Mouse (Mus musculus): ENCODE results near the gene Olfr810. TPM values are rescaled to one million over a fixed set of nuclear protein-coding genes. Genes with fewer than 3 reads are reported as not detected.

Olfr810 gene
- total RNA-seq (2017): not detected in 2 replicates

DNA sequence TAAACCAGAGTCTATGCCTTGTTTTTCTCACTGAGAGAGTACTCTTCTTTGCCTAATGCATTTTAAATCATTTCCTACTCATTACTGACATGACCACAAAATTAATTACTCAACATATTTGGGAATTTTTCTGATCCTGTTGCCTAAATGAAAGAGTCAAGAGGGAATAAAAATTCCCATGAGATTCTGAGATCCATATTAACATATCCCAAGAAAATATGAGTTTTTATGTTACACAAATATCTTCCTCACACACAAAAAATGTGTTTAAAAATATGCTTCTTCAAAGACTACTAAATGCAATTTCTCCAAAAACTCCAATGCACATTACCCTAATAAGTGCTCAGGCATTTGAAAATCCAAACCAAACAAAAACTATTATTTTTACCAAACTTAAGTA is at the start of gene Olfr810:
TSS of gene Olfr810 (minus strand) at position 101 of the 400 bp plus-strand sequence.
- ATAC-seq (ENCODE audit: extremely low read depth, insufficient number of reproducible peaks, low FRiP score, poor library complexity, severe bottlenecking): no peak

DNA sequence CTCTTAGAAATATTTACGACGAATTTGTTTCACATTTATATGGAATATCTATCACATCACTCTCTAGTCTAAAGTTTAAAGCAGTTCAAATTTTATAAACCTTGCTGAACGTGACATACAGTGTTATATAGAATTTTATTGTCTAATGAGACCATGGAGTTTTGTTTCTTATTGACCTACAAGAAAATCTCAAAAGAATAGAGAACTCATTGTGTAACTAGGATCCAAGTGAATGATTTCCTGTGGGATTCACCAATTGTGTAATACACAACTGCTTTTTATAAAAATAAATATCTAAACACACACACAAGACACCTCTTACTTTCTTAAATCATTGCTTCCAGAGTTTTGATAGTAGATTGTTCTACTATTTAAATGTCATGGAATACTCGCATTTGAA is 9.6 kb upstream of the Olfr810 start, which contains the start of gene Olfr811:
TSS of gene Olfr811 (minus strand) at position 101 of the 400 bp plus-strand sequence.
- no peak for ATAC-seq (ENCODE audit: extremely low read depth, insufficient number of reproducible peaks, low FRiP score, poor library complexity, severe bottlenecking)

DNA sequence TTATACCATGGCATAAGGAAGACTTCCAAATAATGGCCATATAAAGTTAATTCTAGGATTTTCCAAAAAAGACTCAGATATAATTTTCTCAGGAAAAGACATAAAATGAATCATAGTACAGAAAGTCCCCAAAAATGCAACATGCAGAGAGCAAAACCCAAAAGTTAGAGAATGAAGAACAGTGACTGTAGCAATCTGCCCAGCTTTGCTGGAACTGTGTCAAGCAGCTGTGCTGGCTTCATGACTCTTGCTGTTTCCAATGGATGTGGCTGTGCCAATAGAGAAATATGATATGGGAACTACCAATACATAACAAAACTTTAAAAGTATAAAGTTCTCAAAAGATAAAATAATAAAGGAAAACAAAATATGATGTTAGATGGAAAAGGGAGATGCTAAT is 16.6 kb downstream of the Olfr810 start:
- no peak for ATAC-seq (ENCODE audit: extremely low read depth, insufficient number of reproducible peaks, low FRiP score, poor library complexity, severe bottlenecking)

DNA sequence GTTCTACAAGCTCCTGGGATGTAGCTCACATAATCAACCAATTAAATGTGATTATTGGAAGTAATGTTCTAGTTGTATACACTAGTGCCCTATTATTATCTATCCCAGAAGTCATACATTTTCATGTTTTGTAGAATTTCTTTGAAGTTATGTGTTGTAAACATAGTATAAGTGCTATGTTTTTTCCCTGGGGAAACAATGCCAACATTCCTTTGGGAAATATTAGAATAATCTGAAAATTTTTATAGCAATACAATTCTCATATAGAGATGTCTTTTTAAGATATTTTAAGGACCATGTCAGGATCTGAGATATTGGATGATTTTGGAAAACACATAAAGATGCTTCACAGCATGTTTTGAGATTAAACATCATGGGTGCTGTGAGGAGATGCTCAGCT is 20.4 kb downstream of the Olfr810 start, which contains the start of gene Olfr809:
TSS of gene Olfr809 (plus strand) at position 301 of the 400 bp plus-strand sequence.
- ATAC-seq (ENCODE audit: extremely low read depth, insufficient number of reproducible peaks, low FRiP score, poor library complexity, severe bottlenecking): no peak

DNA sequence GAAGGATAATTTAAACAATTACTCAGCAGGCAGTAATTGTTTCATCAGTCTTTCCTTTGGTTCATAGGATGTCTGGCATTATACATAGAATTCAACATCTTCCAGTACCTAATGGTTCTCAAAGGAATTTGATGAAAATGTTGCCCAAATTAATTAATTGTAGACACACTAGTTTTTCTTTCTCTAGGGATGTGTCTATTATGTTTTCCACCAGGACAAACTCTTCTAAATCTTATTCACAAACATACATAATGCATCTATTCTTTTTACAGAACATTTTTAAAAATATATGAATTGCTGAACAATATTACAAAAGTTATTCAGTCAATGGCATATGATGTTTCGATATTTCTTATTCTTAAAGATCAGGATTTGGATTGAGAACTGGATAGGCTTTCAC is 29.5 kb downstream of the Olfr810 start, which contains the start of gene Olfr808:
TSS of gene Olfr808 (plus strand) at position 301 of the 400 bp plus-strand sequence.
- no peak for ATAC-seq (ENCODE audit: extremely low read depth, insufficient number of reproducible peaks, low FRiP score, poor library complexity, severe bottlenecking)

DNA sequence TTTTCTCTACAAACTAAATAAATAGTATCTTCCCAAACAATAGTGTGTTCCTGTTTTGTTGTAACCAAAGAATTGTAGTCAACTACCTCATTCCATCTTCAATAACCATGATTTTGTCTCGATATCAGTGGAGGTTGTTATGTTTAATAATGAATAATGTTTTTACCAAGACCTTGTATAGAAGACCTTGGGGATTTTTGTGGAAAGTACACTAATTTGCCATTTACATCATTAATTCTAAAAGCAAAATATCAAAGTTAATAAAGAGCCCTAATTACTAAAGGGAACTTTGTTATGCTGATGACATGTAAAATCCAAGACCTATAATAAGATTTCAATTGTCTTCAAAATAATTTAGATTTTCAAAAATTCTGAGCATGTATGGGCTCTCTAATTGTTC is 37.0 kb downstream of the Olfr810 start, which contains the start of gene Olfr807:
TSS of gene Olfr807 (minus strand) at position 101 of the 400 bp plus-strand sequence.
- ATAC-seq (ENCODE audit: extremely low read depth, insufficient number of reproducible peaks, low FRiP score, poor library complexity, severe bottlenecking): no peak

DNA sequence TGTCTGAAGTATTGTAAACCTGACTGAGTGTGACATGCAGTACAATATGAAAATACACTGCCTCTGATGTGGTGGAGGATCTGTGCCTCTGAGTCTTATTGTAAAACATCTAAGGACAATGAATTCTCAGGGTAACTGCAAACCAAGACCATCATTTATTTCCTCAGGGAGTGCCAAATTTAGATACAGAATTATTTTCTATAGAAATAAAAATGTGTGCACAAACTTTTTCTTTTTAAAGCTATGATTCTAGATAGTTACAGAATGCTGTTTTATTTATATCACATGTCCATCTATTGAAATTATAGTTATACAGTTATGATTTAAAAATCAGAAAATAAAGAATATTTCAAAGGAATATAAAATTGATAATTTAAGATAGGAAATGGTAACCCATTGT is 52.9 kb downstream of the Olfr810 start, which contains the start of gene Olfr806:
TSS of gene Olfr806 (minus strand) at position 101 of the 400 bp plus-strand sequence.
- ATAC-seq (ENCODE audit: extremely low read depth, insufficient number of reproducible peaks, low FRiP score, poor library complexity, severe bottlenecking): no peak

Other genes with a start within 250 kb of the Olfr810 start
- 0.25 TPM in 1 of 2 replicates, not detected in the other for gene Olfr794, start 227.3 kb downstream of the Olfr810 start, total RNA-seq (2017)
- gene Olfr796, start 182.3 kb downstream of the Olfr810 start, total RNA-seq (2017): not detected in 2 replicates
- gene Olfr798, start 167.0 kb downstream of the Olfr810 start, total RNA-seq (2017): not detected in 2 replicates
- gene Olfr799, start 157.4 kb downstream of the Olfr810 start, total RNA-seq (2017): 0.81 TPM in 1 of 2 replicates, not detected in the other
- gene Olfr800, start 137.2 kb downstream of the Olfr810 start, total RNA-seq (2017): not detected in 2 replicates
- gene Olfr801, start 121.1 kb downstream of the Olfr810 start, total RNA-seq (2017): 0.12 TPM in 1 of 2 replicates, not detected in the other
- not detected in 2 replicates for gene Olfr802, start 106.7 kb downstream of the Olfr810 start, total RNA-seq (2017)
- gene Olfr803, start 100.6 kb downstream of the Olfr810 start, total RNA-seq (2017): 0.35 TPM in 1 of 2 replicates, not detected in the other
- 0.12 TPM in 1 of 2 replicates, not detected in the other for gene Olfr804, start 91.7 kb downstream of the Olfr810 start, total RNA-seq (2017)
- not detected in 2 replicates for gene Olfr805, start 65.5 kb downstream of the Olfr810 start, total RNA-seq (2017)
- 0.23 TPM in 1 of 2 replicates, not detected in the other for gene Olfr806, start 53.0 kb downstream of the Olfr810 start, total RNA-seq (2017)
- gene Olfr807, start 37.1 kb downstream of the Olfr810 start, total RNA-seq (2017): not detected in 2 replicates
- gene Olfr808, start 29.4 kb downstream of the Olfr810 start, total RNA-seq (2017): not detected in 2 replicates
- gene Olfr809, start 20.3 kb downstream of the Olfr810 start, total RNA-seq (2017): 0.35 TPM in 1 of 2 replicates, not detected in the other
- not detected in 2 replicates for gene Olfr811, start 9.5 kb upstream of the Olfr810 start, total RNA-seq (2017)
- gene Olfr812, start 51.2 kb upstream of the Olfr810 start, total RNA-seq (2017): not detected in 2 replicates
- not detected in 2 replicates for gene Olfr813, start 60.5 kb upstream of the Olfr810 start, total RNA-seq (2017)
- gene Olfr814, start 84.9 kb upstream of the Olfr810 start, total RNA-seq (2017): 0.61 TPM in 1 of 2 replicates, not detected in the other
- 1.2 TPM in 1 of 2 replicates, not detected in the other for gene Olfr815, start 111.0 kb upstream of the Olfr810 start, total RNA-seq (2017)
- 0.12 TPM in 1 of 2 replicates, not detected in the other for gene Olfr816, start 120.7 kb upstream of the Olfr810 start, total RNA-seq (2017)
- gene Olfr818, start 154.2 kb upstream of the Olfr810 start, total RNA-seq (2017): not detected in 2 replicates
- not detected in 2 replicates for gene Olfr819, start 172.3 kb upstream of the Olfr810 start, total RNA-seq (2017)
- gene Olfr247, start 181.2 kb upstream of the Olfr810 start, total RNA-seq (2017): not detected in 2 replicates
- gene Gm10310, start 190.1 kb upstream of the Olfr810 start, total RNA-seq (2017): not detected in 2 replicates
- 0.35 TPM in 1 of 2 replicates, not detected in the other for gene Olfr820, start 217.7 kb upstream of the Olfr810 start, total RNA-seq (2017)
- gene Olfr821, start 235.4 kb upstream of the Olfr810 start, total RNA-seq (2017): not detected in 2 replicates